30 mouse cellular contexts compared by ENCODE assay signal in the genomic region with DNA sequence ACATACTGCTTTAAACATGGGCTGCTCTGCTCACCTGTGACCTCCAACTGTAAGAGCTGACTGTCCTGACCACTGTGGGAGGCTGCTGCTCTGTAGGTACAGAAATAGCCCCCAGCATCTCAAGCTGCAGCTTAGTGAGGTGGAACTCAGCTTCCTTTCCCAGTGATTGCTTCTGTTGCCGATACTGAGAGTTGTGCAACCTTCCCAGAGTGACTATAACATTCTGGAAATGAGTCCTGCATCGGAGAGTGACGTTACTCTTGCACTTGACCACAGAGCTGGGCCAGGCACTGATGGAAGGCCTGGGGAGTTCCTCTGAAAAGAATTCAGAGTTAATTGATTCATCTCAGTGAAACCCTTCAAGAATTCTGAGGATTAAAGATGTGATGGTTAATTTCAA. TPM values are rescaled to one million over a fixed set of nuclear protein-coding genes. Genes with fewer than 3 reads are reported as not detected.
DNase-seq lines count a peak whose midpoint lies in the region; ATAC-seq lines count a peak whose summit lies in the region.
"Had no signal": no experiment of that assay in that cellular context is flagged by ENCODE, and none has a peak within 500 bp of the region (broad histone marks: within the 10 kb centered on the region; RNA-seq: fewer than 3 reads in every experiment).

No protein-coding gene starts in this region.

- H3K27me3 ChIP-seq in heart, embryonic 10.5 days (ENCODE audit: insufficient read depth, poor library complexity, severe bottlenecking), result no peaks in the 10 kb centered on the region
- no peaks in the 10 kb centered on the region for H3K27me3 ChIP-seq in midbrain, embryonic 11.5 days (ENCODE audit: control insufficient read depth, insufficient read depth, low read length)
- H3K27me3 ChIP-seq: heart, embryonic 13.5 days; hindbrain, embryonic 12.5 days; hindbrain, embryonic 15.5 days had no signal

- no peaks in the 10 kb centered on the region for H3K36me3 ChIP-seq in heart, embryonic 10.5 days
- no peaks in the 10 kb centered on the region for H3K36me3 ChIP-seq in midbrain, embryonic 11.5 days (ENCODE audit: control insufficient read depth, insufficient read depth, low read length)
- H3K36me3 ChIP-seq: G1E; heart, embryonic 13.5 days; hindbrain, embryonic 12.5 days; hindbrain, embryonic 15.5 days had no signal

- no peak overlapping the region for H3K9ac ChIP-seq in midbrain, embryonic 11.5 days (ENCODE audit: low read length)
- H3K9ac ChIP-seq: heart, embryonic 13.5 days; hindbrain, embryonic 12.5 days; hindbrain, embryonic 15.5 days had no signal

- 81% methylated on average over 3 of the region's 3 CpGs for WGBS in heart, embryonic 10.5 days
- 84% methylated on average over 3 of the region's 3 CpGs for WGBS in midbrain, embryonic 11.5 days

- no peaks in the 10 kb centered on the region for H3K9me3 ChIP-seq in heart, embryonic 10.5 days
- H3K9me3 ChIP-seq in midbrain, embryonic 11.5 days (ENCODE audit: control insufficient read depth, low read length), result no peaks in the 10 kb centered on the region
- H3K9me3 ChIP-seq: G1E; heart, embryonic 13.5 days; hindbrain, embryonic 12.5 days; hindbrain, embryonic 15.5 days had no signal

- peak; percentile 42 for DNase-seq in heart, embryonic 10.5 days (ENCODE audit: low spot score)
- no peak for DNase-seq in heart, postnatal 4 days
- peak; percentile 35 for DNase-seq in A20 (ENCODE audit: low read depth, low spot score)
- no peak for DNase-seq in midbrain, embryonic 11.5 days (ENCODE audit: low spot score, missing footprints)
- DNase-seq in retina, embryonic 14.5 days (ENCODE audit: low spot score), result no peak
- DNase-seq in layer of hippocampus, postnatal 14 days (ENCODE audit: low spot score in 2 of 2), result no peak
- DNase-seq: adrenal gland, adult 2 months; adrenal gland, postnatal 14 days; cerebellum, adult 11 months; cerebellum, adult 2 months; cerebellum, adult 9-11 months; cerebellum, postnatal 25 days; embryo, embryonic 11 days; gastrocnemius, postnatal 25 days; heart, postnatal 14 days; kidney, adult 2 months had no signal

- peaks cover 9% of the 10 kb centered on the region; the same call in 1 of the 2 replicates for H3K4me1 ChIP-seq in heart, embryonic 10.5 days
- no peaks in the 10 kb centered on the region for H3K4me1 ChIP-seq in midbrain, embryonic 11.5 days (ENCODE audit: control insufficient read depth, insufficient read depth, low read length)
- H3K4me1 ChIP-seq: hindbrain, embryonic 12.5 days; hindbrain, embryonic 15.5 days had no signal

- H3K4me2 ChIP-seq in midbrain, embryonic 11.5 days, result no peak overlapping the region
- H3K4me2 ChIP-seq: heart, embryonic 13.5 days; hindbrain, embryonic 12.5 days; hindbrain, embryonic 15.5 days had no signal

- no peak overlapping the region for H3K4me3 ChIP-seq in heart, embryonic 10.5 days
- no peak overlapping the region for H3K4me3 ChIP-seq in midbrain, embryonic 11.5 days (ENCODE audit: low read depth, low read length)
- H3K4me3 ChIP-seq: heart, embryonic 13.5 days; hindbrain, embryonic 12.5 days; hindbrain, embryonic 15.5 days had no signal

- ATAC-seq in common myeloid progenitor, adult 5-6 weeks (replicated peaks; ENCODE audit: low read depth, poor library complexity, severe bottlenecking), result peak; percentile 52; the same call in 1 of the 2 replicates
- peak; percentile 76 for ATAC-seq in megakaryocyte, adult 5-6 weeks (ENCODE audit: poor library complexity, severe bottlenecking)
- ATAC-seq in midbrain, embryonic 11.5 days (ENCODE audit: low FRiP score), result no peak
- ATAC-seq: forebrain, embryonic 14.5 days; intestine, postnatal 0 days had no signal

- H3K27ac ChIP-seq in heart, embryonic 10.5 days, result no peak overlapping the region
- no peak overlapping the region for H3K27ac ChIP-seq in midbrain, embryonic 11.5 days (ENCODE audit: low read depth, low read length)
- H3K27ac ChIP-seq: heart, embryonic 13.5 days; hindbrain, embryonic 12.5 days; hindbrain, embryonic 15.5 days had no signal

RNA-seq across cellular contexts. Expression of gene Tarm1, which starts 29.6 kb away (rescaled TPM):
- polyA plus RNA-seq in heart, embryonic 10.5 days (2016; fragmentation: Nextera tagmentation; extraction: Ambion mirVana), result not detected in 2 replicates
- not detected for total RNA-seq in heart, postnatal 4 days (2021)
- total RNA-seq in common myeloid progenitor, adult 5-6 weeks (2017), result not detected in 2 replicates
- 28.4 and 35.7 TPM in 2 replicates for total RNA-seq in megakaryocyte, adult 5-6 weeks (2015)
- total RNA-seq in megakaryocyte, adult 5-6 weeks (2017), result 18.3 and 19.1 TPM in 2 replicates
- not detected in 2 replicates for polyA plus RNA-seq in midbrain, embryonic 11.5 days (2014; fragmentation: Nextera tagmentation; extraction: Ambion mirVana)
- total RNA-seq in layer of hippocampus, postnatal 14 days (2021), result not detected
- total RNA-seq: gastrocnemius, adult 8-10 months; gastrocnemius, postnatal 25 days; heart, postnatal 14 days had no signal
- polyA plus RNA-seq: embryonic facial prominence, embryonic 11.5 days; forebrain, embryonic 11.5 days; forebrain, embryonic 14.5 days; G1E; heart, embryonic 13.5 days; heart, embryonic 16.5 days; hindbrain, embryonic 12.5 days; hindbrain, embryonic 15.5 days; intestine, postnatal 0 days had no signal

RNA-seq across cellular contexts. Expression of gene Cacng6, which starts 48.8 kb away (rescaled TPM):
- polyA plus RNA-seq in heart, embryonic 10.5 days (2016; fragmentation: Nextera tagmentation; extraction: Ambion mirVana), result 9.6 and 23.7 TPM in 2 replicates
- total RNA-seq in heart, postnatal 4 days (2021), result 1 to 10 TPM; 7.9 to 9.0 TPM
- total RNA-seq in common myeloid progenitor, adult 5-6 weeks (2017), result not detected in 2 replicates
- total RNA-seq in megakaryocyte, adult 5-6 weeks (2015), result not detected in 2 replicates
- total RNA-seq in megakaryocyte, adult 5-6 weeks (2017), result not detected in 2 replicates
- not detected in 2 replicates for polyA plus RNA-seq in midbrain, embryonic 11.5 days (2014; fragmentation: Nextera tagmentation; extraction: Ambion mirVana)
- 1 to 10 TPM; 1.8 to 1.9 TPM for total RNA-seq in layer of hippocampus, postnatal 14 days (2021)
- total RNA-seq: adrenal gland, postnatal 14 days; hematopoietic stem cell, adult 5-6 weeks had no signal
- polyA plus RNA-seq: adrenal gland, adult 2 months; G1E; gonadal fat pad, adult 2 months; hindbrain, embryonic 15.5 days had no signal

Comparison
In these comparisons a context has a peak if more than half of its experiments do, and no peak if none do; other contexts are left out.
1. DNase-seq: peak in heart, embryonic 10.5 days (single experiment) and A20 (single experiment); none in heart, postnatal 4 days (single experiment), midbrain, embryonic 11.5 days (single experiment), retina, embryonic 14.5 days (single experiment) and layer of hippocampus, postnatal 14 days (0 of 2).
2. RNA of gene Tarm1, which starts 29.6 kb away (total RNA-seq): 18.3 to 35.7 TPM in megakaryocyte, adult 5-6 weeks; not detected in layer of hippocampus, postnatal 14 days, not detected in heart, postnatal 4 days and not detected in common myeloid progenitor, adult 5-6 weeks; every median in the first group is over 10 times any median in the second.